Comparison of ENCODE assay signal across 24 mouse cellular contexts in the genomic region with DNA sequence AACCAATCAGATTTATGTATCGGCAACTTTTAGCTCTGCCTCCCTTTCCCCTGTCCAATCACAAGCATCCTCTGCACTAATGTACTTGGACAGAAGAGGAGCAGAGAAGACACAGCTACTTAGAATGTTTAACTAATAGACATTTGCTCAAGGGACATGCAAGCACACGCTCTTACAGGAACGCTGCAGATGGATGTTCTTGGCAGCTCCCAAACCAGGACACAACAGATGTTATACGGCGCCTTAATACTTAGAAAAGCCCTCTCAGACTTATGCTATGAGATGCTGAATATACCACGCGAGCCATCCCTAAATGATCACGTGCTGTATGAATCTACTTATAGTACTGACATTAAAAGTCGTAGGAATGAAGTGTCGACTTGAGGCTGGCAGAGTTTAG.
DNase-seq lines count a peak whose midpoint lies in the region; ATAC-seq and TF ChIP-seq lines count a peak whose summit lies in the region.
"Had no signal": no experiment of that assay in that cellular context is flagged by ENCODE, and none has a peak within 500 bp of the region (broad histone marks: within the 10 kb centered on the region; RNA-seq: fewer than 3 reads in every experiment).

No protein-coding gene starts in this region.

- no peaks in the 10 kb centered on the region for H3K36me3 ChIP-seq in lung, embryonic 14.5 days (ENCODE audit: insufficient read depth)
- H3K36me3 ChIP-seq in stomach, postnatal 0 days (ENCODE audit: control insufficient read depth, insufficient read depth, low read length), result no peaks in the 10 kb centered on the region
- H3K36me3 ChIP-seq: forebrain, embryonic 10.5 days; heart, embryonic 12.5 days; heart, embryonic 15.5 days; hindbrain, embryonic 10.5 days; hindbrain, embryonic 13.5 days had no signal

- H3K27ac ChIP-seq in lung, embryonic 14.5 days (ENCODE audit: low read depth), result no peak overlapping the region
- no peak overlapping the region for H3K27ac ChIP-seq in stomach, postnatal 0 days (replicated peaks)
- H3K27ac ChIP-seq: forebrain, embryonic 10.5 days; forebrain, embryonic 13.5 days; heart, embryonic 15.5 days; hindbrain, embryonic 10.5 days; hindbrain, embryonic 13.5 days had no signal

- H3K4me2 ChIP-seq in lung, embryonic 14.5 days, result no peak overlapping the region
- H3K4me2 ChIP-seq in stomach, postnatal 0 days (replicated peaks; ENCODE audit: low read depth), result no peak overlapping the region
- H3K4me2 ChIP-seq: forebrain, embryonic 13.5 days; heart, embryonic 12.5 days; heart, embryonic 15.5 days; hindbrain, embryonic 13.5 days had no signal

- H3K4me1 ChIP-seq in lung, embryonic 14.5 days (ENCODE audit: insufficient read depth), result no peaks in the 10 kb centered on the region
- no peaks in the 10 kb centered on the region for H3K4me1 ChIP-seq in stomach, postnatal 0 days (replicated peaks; ENCODE audit: control insufficient read depth, insufficient read depth)
- H3K4me1 ChIP-seq: forebrain, embryonic 10.5 days; forebrain, embryonic 13.5 days; heart, embryonic 12.5 days; heart, embryonic 15.5 days; hindbrain, embryonic 10.5 days; hindbrain, embryonic 13.5 days had no signal

- H3K9me3 ChIP-seq in lung, embryonic 14.5 days (ENCODE audit: low read depth, low read length), result no peaks in the 10 kb centered on the region
- no peaks in the 10 kb centered on the region for H3K9me3 ChIP-seq in stomach, postnatal 0 days (ENCODE audit: control insufficient read depth, low read length)
- H3K9me3 ChIP-seq: forebrain, embryonic 10.5 days; forebrain, embryonic 13.5 days; heart, embryonic 12.5 days; heart, embryonic 15.5 days; hindbrain, embryonic 10.5 days; hindbrain, embryonic 13.5 days had no signal

- no peak for TF ChIP-seq CTCF in lung, embryonic 14.5 days (IDR thresholded peaks at IDR 0.05; ENCODE audit: low read depth)
- TF ChIP-seq CTCF in stomach, postnatal 0 days (IDR thresholded peaks at IDR 0.05; ENCODE audit: low read depth), result no peak

- ATAC-seq in frontal cortex, adult (ENCODE audit: low TSS enrichment), result peak; percentile 72
- ATAC-seq in lung, embryonic 14.5 days (ENCODE audit: insufficient read depth), result no peak
- ATAC-seq in stomach, postnatal 0 days (ENCODE audit: low FRiP score, low TSS enrichment), result no peak
- ATAC-seq: activated CD4-positive, CD25-positive, alpha-beta regulatory T cell, adult 4 months; forebrain, embryonic 13.5 days; forebrain, embryonic 16.5 days had no signal

- no peak overlapping the region for H3K4me3 ChIP-seq in lung, embryonic 14.5 days (ENCODE audit: low read depth, low read length)
- H3K4me3 ChIP-seq in stomach, postnatal 0 days (ENCODE audit: low read depth, low read length), result no peak overlapping the region
- H3K4me3 ChIP-seq: forebrain, embryonic 10.5 days; forebrain, embryonic 13.5 days; heart, embryonic 12.5 days; heart, embryonic 15.5 days; hindbrain, embryonic 10.5 days; hindbrain, embryonic 13.5 days had no signal

- no peaks in the 10 kb centered on the region for H3K27me3 ChIP-seq in lung, embryonic 14.5 days (ENCODE audit: insufficient read depth, low read length)
- no peaks in the 10 kb centered on the region for H3K27me3 ChIP-seq in stomach, postnatal 0 days (ENCODE audit: control insufficient read depth, insufficient read depth, low read length)
- H3K27me3 ChIP-seq: forebrain, embryonic 13.5 days; heart, embryonic 12.5 days; heart, embryonic 15.5 days; hindbrain, embryonic 13.5 days had no signal

- no peak for TF ChIP-seq EP300 in stomach, postnatal 0 days (optimal IDR thresholded peaks at IDR 0.05)

- WGBS in lung, embryonic 14.5 days, result 60% methylated on average over 10 of the region's 10 CpGs
- WGBS in stomach, postnatal 0 days, result 87% methylated on average over 10 of the region's 10 CpGs

- DNase-seq in frontal cortex, postnatal 14 days (ENCODE audit: low spot score in 2 of 2), result no peak
- peak; percentile 24 for DNase-seq in layer of hippocampus, adult 9-11 months
- DNase-seq in layer of hippocampus, postnatal 10 days (ENCODE audit: low spot score in 2 of 2), result no peak
- DNase-seq in lung, embryonic 14.5 days, result peak; percentile 15
- no peak for DNase-seq in lung, postnatal 10 days
- no peak for DNase-seq in stomach, postnatal 0 days (ENCODE audit: low spot score)
- DNase-seq: adrenal gland, adult 8-10 months; adrenal gland, postnatal 25 days; cerebellum, adult 18-20 months; cerebellum, adult 9-10 months; cerebellum, postnatal 14 days; gastrocnemius, postnatal 25 days; heart, adult 18-20 months; heart, postnatal 10 days; heart, postnatal 36 days had no signal

- H3K9ac ChIP-seq in lung, embryonic 14.5 days, result no peak overlapping the region
- H3K9ac ChIP-seq in stomach, postnatal 0 days (ENCODE audit: low read length), result no peak overlapping the region
- H3K9ac ChIP-seq: forebrain, embryonic 13.5 days; heart, embryonic 12.5 days; heart, embryonic 15.5 days; hindbrain, embryonic 13.5 days had no signal

Comparison
In these comparisons a context has a peak if more than half of its experiments do, and no peak if none do; other contexts are left out.
1. DNase-seq: peak in layer of hippocampus, adult 9-11 months (single experiment) and lung, embryonic 14.5 days (single experiment); none in frontal cortex, postnatal 14 days (0 of 2), layer of hippocampus, postnatal 10 days (0 of 2), lung, postnatal 10 days (single experiment) and stomach, postnatal 0 days (single experiment).